ENCODE assay signal across 8 mouse cellular contexts in genomic region chr8:13292364-13292763, GRCm38 (mm10). TPM values are rescaled to one million over a fixed set of nuclear protein-coding genes. Genes with fewer than 3 reads are reported as not detected.
DNase-seq lines count a peak whose midpoint lies in the region; TF ChIP-seq lines count a peak whose summit lies in the region.

No protein-coding gene starts in this region.

- H3K4me3 ChIP-seq in CH12.LX (replicated peaks in 1 of 3; ENCODE audit: low read depth in 2 of 3, low read length in 2 of 3, poor library complexity in 1 of 3), result no peak overlapping the region

- H3K27me3 ChIP-seq in CH12.LX (replicated peaks), result peaks cover 3% of the 10 kb centered on the region

- TF ChIP-seq RAD21 in CH12.LX (IDR thresholded peaks at IDR 0.05; ENCODE audit: low read depth, low read length), result peak; percentile 51

- DNase-seq in 3134 (ENCODE audit: extremely low read depth, insufficient read length, low spot score), result peak; percentile 49
- DNase-seq in CH12.LX (ENCODE audit: extremely low read depth), result peak; percentile 85
- peak; percentile 76 for DNase-seq in c-Kit-positive CD71-negative TER-119-negative erythroid progenitor cells, embryonic 14.5 days (ENCODE audit: low read depth)
- DNase-seq in gastrocnemius, adult 18-20 months (ENCODE audit: low spot score), result peak; percentile 76
- peak; percentile 64 for DNase-seq in large intestine, adult 2 months (ENCODE audit: low read depth, low spot score)
- DNase-seq in lung, postnatal 10 days, result peak; percentile 86
- DNase-seq in right cerebral cortex, postnatal 36 days (ENCODE audit: low spot score in 2 of 2), result peak; percentile 54 to 56
- peak; percentile 59 to 74 for DNase-seq in urinary bladder, postnatal 4 days (ENCODE audit: low spot score in 2 of 2)

- in situ Hi-C loops in CH12.LX (cut with MboI; ENCODE audit: low pct_ligation_motif_present, low pct_unique_long_range_greater_than_20kb, low sequenced_read_pairs), result no loop called here

- no peak for TF ChIP-seq POLR2A in CH12.LX (IDR thresholded peaks at IDR 0.05; ENCODE audit: low read depth, low read length)

- H3K4me1 ChIP-seq in CH12.LX (ENCODE audit: control insufficient read depth in 1 of 2, insufficient read depth in 2 of 2), result peaks cover 16 to 27% of the 10 kb centered on the region in 2 experiments

- no peak for TF ChIP-seq EP300 in CH12.LX (IDR thresholded peaks at IDR 0.05; ENCODE audit: low read length)

- WGBS in large intestine, adult 2 months, result 24% methylated on average over 9 of the region's 9 CpGs

- H3K9me3 ChIP-seq in CH12.LX (replicated peaks; ENCODE audit: low read length), result no peaks in the 10 kb centered on the region

- no peak overlapping the region for H3K9ac ChIP-seq in CH12.LX (ENCODE audit: insufficient read depth, low read depth)

- H3K4me2 ChIP-seq in CH12.LX (ENCODE audit: insufficient read depth, low read depth, poor library complexity, severe bottlenecking), result no peak overlapping the region

- peaks cover 30 to 45% of the 10 kb centered on the region in 2 experiments for H3K36me3 ChIP-seq in CH12.LX (replicated peaks in 1 of 2; ENCODE audit: control insufficient read depth in 1 of 2, insufficient read depth in 1 of 2, low read length in 1 of 2)

- peak; percentile 80 to 87 for TF ChIP-seq CTCF in CH12.LX (conservative IDR thresholded peaks at IDR 0.05 in 1 of 2, IDR thresholded peaks at IDR 0.05 in 1 of 2; ENCODE audit: low read depth in 2 of 2, low read length in 2 of 2)

- dilution Hi-C loops in CH12.LX (cut with MboI; ENCODE audit: extremely low pct_ligation_motif_present, extremely low pct_unique_long_range_greater_than_20kb, low sequenced_read_pairs), result no loop called here

- H3K79me2 ChIP-seq in CH12.LX (replicated peaks; ENCODE audit: control insufficient read depth, extremely low read depth, insufficient read depth, poor library complexity, severe bottlenecking), result no peaks in the 10 kb centered on the region

- no peak overlapping the region; the same call in 1 of the 2 replicates for H3K27ac ChIP-seq in CH12.LX (ENCODE audit: insufficient read depth, low read depth)

TF ChIP-seq in CH12.LX, 34 proteins besides CTCF, POLR2A, EP300 and RAD21:
- TF ChIP-seq SMC3 (IDR thresholded peaks at IDR 0.05; ENCODE audit: low read depth, low read length), result peak; percentile 64
- TF ChIP-seq SIN3A (IDR thresholded peaks at IDR 0.05; ENCODE audit: low read length), result peak; percentile 58; the same call in 1 of the 2 replicates
- 0 out of 2 replicates have a peak, but pooled peaks have one; percentile 18 for TF ChIP-seq MYC (IDR thresholded peaks at IDR 0.05; ENCODE audit: low read depth, low read length)
- TF ChIP-seq IRF4 (IDR thresholded peaks at IDR 0.05; ENCODE audit: low read depth, low read length), result 0 out of 2 replicates have a peak, but pooled peaks have one; percentile 27
- TF ChIP-seq NELFE (IDR thresholded peaks at IDR 0.05; ENCODE audit: low read depth, low read length), result peak; percentile 11; the same call in 1 of the 2 replicates
- TF ChIP-seq NRF1 (IDR thresholded peaks at IDR 0.05; ENCODE audit: low read depth, low read length), result 0 out of 2 replicates have a peak, but pooled peaks have one; percentile 7
- no peak for TF ChIP-seq MAFK (IDR thresholded peaks at IDR 0.05; ENCODE audit: insufficient replicate concordance, low read length)
- no peak for TF ChIP-seq ZNF384 (IDR thresholded peaks at IDR 0.05; ENCODE audit: low read depth, low read length)
- TF ChIP-seq ELF1 (IDR thresholded peaks at IDR 0.05; ENCODE audit: low read depth, low read length), result 0 out of 2 replicates have a peak, but pooled peaks have one; percentile 23

RNA-seq across cellular contexts. Expression of gene Tmco3, which starts 4.4 kb away (rescaled TPM):
- 12.4 and 15.1 TPM in 2 replicates for total RNA-seq in CH12.LX (2012; rRNA removed)
- 7.3 and 8.4 TPM in 2 replicates for total RNA-seq in CH12.LX (2014; rRNA removed)
- polyA plus RNA-seq in CH12.LX (2012; ENCODE audit: insufficient read length, low read depth), result 9.7 and 10.1 TPM in 2 replicates
- 10 to 100 TPM; 13.7 to 14.9 TPM for total RNA-seq in gastrocnemius, adult 18-20 months (2021)
- 39.8 and 60.8 TPM in 2 replicates for polyA plus RNA-seq in large intestine, adult 2 months (2012; rRNA removed)

RNA-seq across cellular contexts. Expression of gene Dcun1d2, which starts 4.4 kb away (rescaled TPM):
- total RNA-seq in CH12.LX (2012; rRNA removed) (13.2 and 15.4 TPM in 2 replicates), CH12.LX (2014; rRNA removed) (14.4 and 14.9 TPM in 2 replicates)
- polyA plus RNA-seq in CH12.LX (2012; ENCODE audit: insufficient read length, low read depth), result 14.7 and 15.4 TPM in 2 replicates
- total RNA-seq in gastrocnemius, adult 18-20 months (2021), result 10 to 100 TPM; 80.3 to 83.8 TPM
- 14.9 and 15.9 TPM in 2 replicates for polyA plus RNA-seq in large intestine, adult 2 months (2012; rRNA removed)

RNA-seq across cellular contexts. Expression of gene Adprhl1, which starts 38.4 kb away (rescaled TPM):
- not detected in 2 replicates for total RNA-seq in CH12.LX (2012; rRNA removed)
- total RNA-seq in CH12.LX (2014; rRNA removed), result not detected in 2 replicates
- not detected in 2 replicates for polyA plus RNA-seq in CH12.LX (2012; ENCODE audit: insufficient read length, low read depth)
- 10 to 100 TPM; 59.2 to 95.8 TPM for total RNA-seq in gastrocnemius, adult 18-20 months (2021)
- polyA plus RNA-seq in large intestine, adult 2 months (2012; rRNA removed), result not detected in 2 replicates

RNA-seq across cellular contexts. Expression of gene Tfdp1, which starts 46.2 kb away (rescaled TPM):
- total RNA-seq in CH12.LX (2012; rRNA removed) (189 and 226 TPM in 2 replicates), CH12.LX (2014; rRNA removed) (338 and 351 TPM in 2 replicates)
- 288 and 301 TPM in 2 replicates for polyA plus RNA-seq in CH12.LX (2012; ENCODE audit: insufficient read length, low read depth)
- total RNA-seq in gastrocnemius, adult 18-20 months (2021), result 10 to 100 TPM; 45.5 to 54.6 TPM
- 58.4 and 70.1 TPM in 2 replicates for polyA plus RNA-seq in large intestine, adult 2 months (2012; rRNA removed)

Comparison
In these comparisons a context has a peak if more than half of its experiments do, and no peak if none do; other contexts are left out.
1. RNA of gene Dcun1d2, which starts 4.4 kb away (total RNA-seq): 80.3 to 83.8 TPM in gastrocnemius, adult 18-20 months; 13.2 to 15.4 TPM in CH12.LX; every median in the first group is over 4 times any median in the second.
2. RNA of gene Adprhl1, which starts 38.4 kb away (total RNA-seq): 59.2 to 95.8 TPM in gastrocnemius, adult 18-20 months; not detected in CH12.LX; every median in the first group is over 10 times any median in the second.
3. Peak in every context shown above with its lines, with median percentiles within 50 percentile points of each other: DNase-seq.